ENCODE assay signal across 16 mouse cellular contexts in genomic region chr2:179733141-179733831, GRCm38 (mm10).
A peak's percentile ranks its signal among the peaks of the same experiment; 100 is the strongest.
DNase-seq lines count a peak whose midpoint lies in the region; ATAC-seq and TF ChIP-seq lines count a peak whose summit lies in the region.
"Had no signal": no experiment of that assay in that cellular context is flagged by ENCODE, and none has a peak within 500 bp of the region (broad histone marks: within the 10 kb centered on the region; RNA-seq: fewer than 3 reads in every experiment).

No protein-coding gene starts in this region.

- no peak for DNase-seq in embryonic facial prominence, embryonic 14.5 days (ENCODE audit: low spot score)
- DNase-seq in limb, embryonic 11.5 days (ENCODE audit: low spot score), result peak; percentile 59
- no peak for DNase-seq in liver, postnatal 0 days
- DNase-seq in kidney, postnatal 14 days, result no peak
- no peak for DNase-seq in lung, postnatal 10 days
- no peak for DNase-seq in liver, embryonic 11.5 days (ENCODE audit: low spot score)
- DNase-seq: cerebellum, adult 9-11 months; gastrocnemius, postnatal 25 days; heart, postnatal 14 days; right cerebral cortex, postnatal 4 days had no signal

- no peak overlapping the region for H3K4me3 ChIP-seq in embryonic facial prominence, embryonic 14.5 days (ENCODE audit: low read depth, low read length)
- H3K4me3 ChIP-seq in forebrain, embryonic 16.5 days (replicated peaks; ENCODE audit: low read length), result no peak overlapping the region
- H3K4me3 ChIP-seq in limb, embryonic 11.5 days (ENCODE audit: low read depth, low read length), result no peak overlapping the region
- no peak overlapping the region for H3K4me3 ChIP-seq in neural tube, embryonic 12.5 days
- no peak overlapping the region for H3K4me3 ChIP-seq in liver, postnatal 0 days (ENCODE audit: low read depth, low read length)
- H3K4me3 ChIP-seq in liver, embryonic 11.5 days (ENCODE audit: low read depth, low read length), result no peak overlapping the region
- H3K4me3 ChIP-seq: erythroblast, embryonic 14.5 days; left cerebral cortex, adult 2 months had no signal

- ATAC-seq in embryonic facial prominence, embryonic 14.5 days (ENCODE audit: low read depth), result peak; percentile 58
- ATAC-seq in forebrain, embryonic 16.5 days, result peak; percentile 68
- 0 out of 2 replicates have a peak, but pooled peaks have one; percentile 16 for ATAC-seq in limb, embryonic 11.5 days (ENCODE audit: insufficient number of reproducible peaks, low FRiP score, low TSS enrichment, low read depth)
- peak; percentile 76 for ATAC-seq in neural tube, embryonic 12.5 days (ENCODE audit: low FRiP score, low read depth)
- no peak for ATAC-seq in liver, postnatal 0 days
- ATAC-seq in liver, embryonic 11.5 days (replicated peaks; ENCODE audit: low FRiP score), result no peak

- H3K36me3 ChIP-seq in embryonic facial prominence, embryonic 14.5 days (ENCODE audit: control insufficient read depth, insufficient read depth, low read length), result no peaks in the 10 kb centered on the region
- no peaks in the 10 kb centered on the region for H3K36me3 ChIP-seq in forebrain, embryonic 16.5 days (ENCODE audit: control insufficient read depth, insufficient read depth)
- no peaks in the 10 kb centered on the region for H3K36me3 ChIP-seq in limb, embryonic 11.5 days (ENCODE audit: control insufficient read depth, insufficient read depth, low read length)
- no peaks in the 10 kb centered on the region for H3K36me3 ChIP-seq in neural tube, embryonic 12.5 days
- H3K36me3 ChIP-seq in liver, postnatal 0 days (replicated peaks; ENCODE audit: insufficient read depth, low read length), result no peaks in the 10 kb centered on the region
- no peaks in the 10 kb centered on the region for H3K36me3 ChIP-seq in liver, embryonic 11.5 days (ENCODE audit: control insufficient read depth, insufficient read depth, low read length)

- TF ChIP-seq EP300 in liver, postnatal 0 days (IDR thresholded peaks at IDR 0.05; ENCODE audit: low read depth), result no peak

- H3K27me3 ChIP-seq in embryonic facial prominence, embryonic 14.5 days (replicated peaks; ENCODE audit: control insufficient read depth, insufficient read depth, low read length), result no peaks in the 10 kb centered on the region
- H3K27me3 ChIP-seq in forebrain, embryonic 16.5 days (replicated peaks; ENCODE audit: control insufficient read depth, insufficient read depth, low read length), result no peaks in the 10 kb centered on the region
- H3K27me3 ChIP-seq in limb, embryonic 11.5 days (ENCODE audit: control insufficient read depth, insufficient read depth, low read length), result no peaks in the 10 kb centered on the region
- no peaks in the 10 kb centered on the region for H3K27me3 ChIP-seq in neural tube, embryonic 12.5 days (replicated peaks)
- no peaks in the 10 kb centered on the region for H3K27me3 ChIP-seq in liver, postnatal 0 days (ENCODE audit: insufficient read depth, low read length)
- H3K27me3 ChIP-seq in liver, embryonic 11.5 days (replicated peaks; ENCODE audit: control insufficient read depth, insufficient read depth, low read length), result no peaks in the 10 kb centered on the region

- H3K27ac ChIP-seq in embryonic facial prominence, embryonic 14.5 days (replicated peaks; ENCODE audit: low read depth, low read length), result no peak overlapping the region
- H3K27ac ChIP-seq in forebrain, embryonic 16.5 days (ENCODE audit: low read length), result no peak overlapping the region
- H3K27ac ChIP-seq in limb, embryonic 11.5 days (replicated peaks; ENCODE audit: low read depth, low read length), result peak overlapping the region; percentile 51; the same call in 1 of the 2 replicates
- H3K27ac ChIP-seq in neural tube, embryonic 12.5 days, result no peak overlapping the region; the same call in 1 of the 2 replicates
- H3K27ac ChIP-seq in liver, postnatal 0 days (ENCODE audit: low read depth), result no peak overlapping the region
- H3K27ac ChIP-seq in liver, embryonic 11.5 days (ENCODE audit: low read depth, low read length), result no peak overlapping the region
- H3K27ac ChIP-seq: kidney, postnatal 0 days; left cerebral cortex, adult 2 months; stomach, postnatal 0 days had no signal

- peaks cover 10% of the 10 kb centered on the region; the same call in 1 of the 2 replicates for H3K4me1 ChIP-seq in embryonic facial prominence, embryonic 14.5 days (ENCODE audit: control insufficient read depth, insufficient read depth, low read length)
- H3K4me1 ChIP-seq in forebrain, embryonic 16.5 days (replicated peaks; ENCODE audit: control insufficient read depth, insufficient read depth, low read length), result peaks cover 14% of the 10 kb centered on the region
- H3K4me1 ChIP-seq in limb, embryonic 11.5 days (ENCODE audit: control insufficient read depth, insufficient read depth, low read length), result peaks cover 26% of the 10 kb centered on the region
- peaks cover 21% of the 10 kb centered on the region for H3K4me1 ChIP-seq in neural tube, embryonic 12.5 days
- H3K4me1 ChIP-seq in liver, postnatal 0 days (ENCODE audit: insufficient read depth), result no peaks in the 10 kb centered on the region
- H3K4me1 ChIP-seq in liver, embryonic 11.5 days (replicated peaks; ENCODE audit: control insufficient read depth, insufficient read depth, low read length), result no peaks in the 10 kb centered on the region

- no peak overlapping the region for H3K9ac ChIP-seq in embryonic facial prominence, embryonic 14.5 days (ENCODE audit: low read depth, low read length)
- H3K9ac ChIP-seq in forebrain, embryonic 16.5 days (replicated peaks; ENCODE audit: low read depth, low read length), result no peak overlapping the region; the same call in 1 of the 2 replicates
- no peak overlapping the region for H3K9ac ChIP-seq in limb, embryonic 11.5 days (ENCODE audit: low read length)
- no peak overlapping the region for H3K9ac ChIP-seq in neural tube, embryonic 12.5 days
- H3K9ac ChIP-seq in liver, postnatal 0 days (replicated peaks), result no peak overlapping the region
- H3K9ac ChIP-seq in liver, embryonic 11.5 days (ENCODE audit: low read depth, low read length), result no peak overlapping the region

- TF ChIP-seq CTCF in liver, postnatal 0 days (IDR thresholded peaks at IDR 0.05; ENCODE audit: low read depth), result no peak

- 34% methylated on average over 16 of the region's 16 CpGs for WGBS in embryonic facial prominence, embryonic 14.5 days
- 11% methylated on average over 16 of the region's 16 CpGs for WGBS in forebrain, embryonic 16.5 days
- 15% methylated on average over 16 of the region's 16 CpGs for WGBS in limb, embryonic 11.5 days
- 25% methylated on average over 16 of the region's 16 CpGs for WGBS in neural tube, embryonic 12.5 days
- WGBS in liver, postnatal 0 days (ENCODE audit: insufficient replicate concordance), result 55% methylated on average over 16 of the region's 16 CpGs
- WGBS in liver, embryonic 11.5 days, result 63% methylated on average over 16 of the region's 16 CpGs

- no peaks in the 10 kb centered on the region for H3K9me3 ChIP-seq in embryonic facial prominence, embryonic 14.5 days (ENCODE audit: control insufficient read depth, low read length)
- no peaks in the 10 kb centered on the region for H3K9me3 ChIP-seq in forebrain, embryonic 16.5 days (ENCODE audit: control insufficient read depth, low read length)
- H3K9me3 ChIP-seq in limb, embryonic 11.5 days (ENCODE audit: control insufficient read depth, low read length), result no peaks in the 10 kb centered on the region
- H3K9me3 ChIP-seq in neural tube, embryonic 12.5 days, result no peaks in the 10 kb centered on the region
- H3K9me3 ChIP-seq in liver, postnatal 0 days (ENCODE audit: low read length), result no peaks in the 10 kb centered on the region
- no peaks in the 10 kb centered on the region for H3K9me3 ChIP-seq in liver, embryonic 11.5 days (ENCODE audit: control insufficient read depth, low read length)

- H3K4me2 ChIP-seq in embryonic facial prominence, embryonic 14.5 days (ENCODE audit: low read depth, low read length), result no peak overlapping the region
- H3K4me2 ChIP-seq in forebrain, embryonic 16.5 days (ENCODE audit: low read length), result no peak overlapping the region
- 0 out of 2 replicates have a peak overlapping the region, but pooled peaks have one; percentile 10 for H3K4me2 ChIP-seq in limb, embryonic 11.5 days (ENCODE audit: low read depth, severe bottlenecking)
- H3K4me2 ChIP-seq in neural tube, embryonic 12.5 days (replicated peaks), result no peak overlapping the region
- no peak overlapping the region for H3K4me2 ChIP-seq in liver, postnatal 0 days (ENCODE audit: low read depth, low read length)
- H3K4me2 ChIP-seq in liver, embryonic 11.5 days, result no peak overlapping the region

Comparison
In these comparisons a context has a peak if more than half of its experiments do, and no peak if none do; other contexts are left out.
1. ATAC-seq: peak in embryonic facial prominence, embryonic 14.5 days (single experiment), forebrain, embryonic 16.5 days (single experiment), limb, embryonic 11.5 days (single experiment) and neural tube, embryonic 12.5 days (single experiment); none in liver, postnatal 0 days (single experiment) and liver, embryonic 11.5 days (single experiment).